Mouse (Mus musculus): ENCODE measurements around the gene Klk1b1. TPM values are rescaled to one million over a fixed set of nuclear protein-coding genes. Genes with fewer than 3 reads are reported as not detected.

Gene Klk1b1
- polyA plus RNA-seq (2012; rRNA removed), result not detected in 2 replicates

DNA sequence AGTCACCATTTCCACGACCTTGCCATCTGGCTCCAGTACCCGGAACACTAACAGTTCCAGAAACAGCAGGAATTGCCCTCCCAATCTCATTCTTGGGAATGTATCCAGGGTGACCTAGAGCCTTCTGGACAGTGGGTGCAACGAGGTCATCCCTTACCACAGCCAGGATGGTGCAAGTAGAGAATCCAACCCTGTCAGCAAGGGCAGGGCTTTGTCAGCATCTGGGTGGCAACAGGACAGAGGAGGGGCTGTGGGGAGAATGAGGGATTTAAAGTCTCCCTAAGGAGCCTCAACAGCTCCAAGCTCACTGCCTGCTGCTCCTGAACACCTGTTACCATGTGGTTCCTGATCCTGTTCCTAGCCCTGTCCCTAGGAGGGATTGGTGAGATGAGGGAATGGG, at the start of gene Klk1b1:
Gene Klk1b1 (plus strand): TSS at position 301 of the 400 bp plus-strand sequence.

DNA sequence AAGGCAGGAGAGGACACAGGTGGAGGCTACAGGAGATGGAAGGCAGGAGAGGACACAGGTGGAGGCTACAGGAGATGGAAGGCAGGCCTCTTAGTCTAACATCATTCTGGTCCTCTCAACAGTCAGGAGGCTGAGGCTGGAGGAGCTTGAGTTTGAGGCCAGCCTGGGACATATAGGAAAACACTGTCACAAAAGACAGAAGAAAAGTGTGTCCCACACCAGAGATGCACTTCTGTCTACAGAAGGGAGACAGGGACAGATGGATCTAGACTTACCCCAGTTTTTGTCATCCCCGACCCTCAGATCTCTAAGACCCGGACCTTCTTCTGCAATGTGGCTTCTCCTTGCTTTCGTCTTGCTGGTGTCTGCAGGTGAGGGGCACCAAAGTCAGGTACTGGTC, 33.1 kb upstream of the Klk1b1 start, which contains the start of gene Klk15:
Gene Klk15 (plus strand): TSS at position 301 of the 400 bp plus-strand sequence.

DNA sequence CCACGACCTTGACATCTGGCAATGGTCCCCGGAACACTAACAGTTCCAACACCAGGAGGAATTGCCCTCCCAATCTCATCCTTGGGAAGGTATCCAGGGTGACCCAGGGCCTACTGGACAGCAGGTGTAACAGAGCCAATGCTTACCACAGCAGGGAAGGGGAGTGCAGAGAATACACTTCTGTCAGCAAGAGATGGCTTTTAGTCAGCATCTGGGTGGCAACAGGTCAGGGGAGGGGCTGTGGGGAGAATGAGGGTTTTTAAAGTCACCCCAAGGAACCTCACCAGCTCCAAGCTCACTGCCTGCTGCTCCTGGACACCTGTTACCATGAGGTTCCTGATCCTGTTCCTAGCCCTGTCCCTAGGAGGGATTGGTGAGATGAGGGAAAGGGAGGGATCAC, 16.2 kb upstream of the Klk1b1 start, which contains the start of gene Klk1b8:
Gene Klk1b8 (plus strand): TSS at position 301 of the 400 bp plus-strand sequence.

GRCm38 (mm10) chr7:43975761-43976160, 9.2 kb downstream of the Klk1b1 start, which contains the start of gene Klk1b9:
TSS of gene Klk1b9 (plus strand) at chr7:43976061.

DNA sequence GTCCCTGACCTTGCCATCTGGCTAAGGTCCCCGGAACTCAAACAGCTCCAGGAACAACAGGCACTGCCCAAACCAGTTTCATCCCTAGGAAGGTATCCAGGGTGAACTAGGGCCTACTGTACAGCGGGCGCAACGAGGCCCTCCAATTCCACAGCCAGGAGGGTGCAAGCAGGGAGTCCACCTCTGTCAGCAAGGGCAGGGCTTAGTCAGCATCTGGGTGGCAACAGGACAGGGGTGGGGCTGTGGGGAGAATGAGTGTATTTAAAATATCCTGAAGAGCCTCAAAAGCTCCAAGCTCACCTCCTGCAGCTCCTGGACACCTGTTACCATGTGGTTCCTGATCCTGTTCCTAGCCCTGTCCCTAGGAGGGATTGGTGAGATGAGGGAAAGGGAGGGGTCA, 29.0 kb downstream of the Klk1b1 start, which contains the start of gene Klk1b11:
Gene Klk1b11 (plus strand): TSS at position 301 of the 400 bp plus-strand sequence.

GRCm38 (mm10) chr7:44011868-44012267, 45.3 kb downstream of the Klk1b1 start, which contains the start of gene Klk1b26:
TSS of gene Klk1b26 (plus strand) at chr7:44012168.

Other genes starting within 250 kb of the Klk1b1 start
- 2.5 and 6.0 TPM in 2 replicates for gene Klk12, start 197.9 kb upstream of the Klk1b1 start, polyA plus RNA-seq (2012; rRNA removed)
- 27.7 and 37.5 TPM in 2 replicates for gene Klk11, start 192.1 kb upstream of the Klk1b1 start, polyA plus RNA-seq (2012; rRNA removed)
- 70.8 and 139 TPM in 2 replicates for gene Klk10, start 185.7 kb upstream of the Klk1b1 start, polyA plus RNA-seq (2012; rRNA removed)
- gene Klk9, start 174.9 kb upstream of the Klk1b1 start, polyA plus RNA-seq (2012; rRNA removed), result 13.5 and 28.2 TPM in 2 replicates
- 35.2 and 46.8 TPM in 2 replicates for gene Klk8, start 169.2 kb upstream of the Klk1b1 start, polyA plus RNA-seq (2012; rRNA removed)
- gene Klk7, start 155.5 kb upstream of the Klk1b1 start, polyA plus RNA-seq (2012; rRNA removed), result 5.4 and 17.8 TPM in 2 replicates
- gene Klk6, start 142.3 kb upstream of the Klk1b1 start, polyA plus RNA-seq (2012; rRNA removed), result 4.1 and 11.7 TPM in 2 replicates
- 26.4 and 45.6 TPM in 2 replicates for gene Klk5, start 124.8 kb upstream of the Klk1b1 start, polyA plus RNA-seq (2012; rRNA removed)
- not detected in 2 replicates for gene Klk4, start 85.6 kb upstream of the Klk1b1 start, polyA plus RNA-seq (2012; rRNA removed)
- gene Klk15, start 33.0 kb upstream of the Klk1b1 start, polyA plus RNA-seq (2012; rRNA removed), result not detected in 2 replicates
- not detected in 2 replicates for gene Klk1b8, start 16.1 kb upstream of the Klk1b1 start, polyA plus RNA-seq (2012; rRNA removed)
- gene Klk1b9, start 9.3 kb downstream of the Klk1b1 start, polyA plus RNA-seq (2012; rRNA removed), result not detected in 2 replicates
- gene Klk1b11, start 29.1 kb downstream of the Klk1b1 start, polyA plus RNA-seq (2012; rRNA removed), result not detected in 2 replicates
- gene Klk1b26, start 45.4 kb downstream of the Klk1b1 start, polyA plus RNA-seq (2012; rRNA removed), result 0.30 and 0.31 TPM in 2 replicates
- not detected in 2 replicates for gene Klk1b27, start 85.5 kb downstream of the Klk1b1 start, polyA plus RNA-seq (2012; rRNA removed)
- not detected in 2 replicates for gene Klk1b21, start 135.6 kb downstream of the Klk1b1 start, polyA plus RNA-seq (2012; rRNA removed)
- 0.38 TPM in 1 of 2 replicates, not detected in the other for gene Klk1b22, start 145.9 kb downstream of the Klk1b1 start, polyA plus RNA-seq (2012; rRNA removed)
- gene Klk1b16, start 170.0 kb downstream of the Klk1b1 start, polyA plus RNA-seq (2012; rRNA removed), result not detected in 2 replicates
- 0.19 TPM in 1 of 2 replicates, not detected in the other for gene Klk1b24, start 221.5 kb downstream of the Klk1b1 start, polyA plus RNA-seq (2012; rRNA removed)
- gene Klk1b3, start 231.4 kb downstream of the Klk1b1 start, polyA plus RNA-seq (2012; rRNA removed), result not detected in 2 replicates
- gene Klk1b4, start 240.7 kb downstream of the Klk1b1 start, polyA plus RNA-seq (2012; rRNA removed), result not detected in 2 replicates
- not detected in 2 replicates for gene Klk1b5, start 249.2 kb downstream of the Klk1b1 start, polyA plus RNA-seq (2012; rRNA removed)